Mouse (Mus musculus): ENCODE results near the gene Spag6. TPM values are rescaled to one million over a fixed set of nuclear protein-coding genes. Genes with fewer than 3 reads are reported as not detected.

Spag6 gene
- total and polyA plus RNA-seq, 3 experiments: 0.10 TPM; not detected in 2

DNA sequence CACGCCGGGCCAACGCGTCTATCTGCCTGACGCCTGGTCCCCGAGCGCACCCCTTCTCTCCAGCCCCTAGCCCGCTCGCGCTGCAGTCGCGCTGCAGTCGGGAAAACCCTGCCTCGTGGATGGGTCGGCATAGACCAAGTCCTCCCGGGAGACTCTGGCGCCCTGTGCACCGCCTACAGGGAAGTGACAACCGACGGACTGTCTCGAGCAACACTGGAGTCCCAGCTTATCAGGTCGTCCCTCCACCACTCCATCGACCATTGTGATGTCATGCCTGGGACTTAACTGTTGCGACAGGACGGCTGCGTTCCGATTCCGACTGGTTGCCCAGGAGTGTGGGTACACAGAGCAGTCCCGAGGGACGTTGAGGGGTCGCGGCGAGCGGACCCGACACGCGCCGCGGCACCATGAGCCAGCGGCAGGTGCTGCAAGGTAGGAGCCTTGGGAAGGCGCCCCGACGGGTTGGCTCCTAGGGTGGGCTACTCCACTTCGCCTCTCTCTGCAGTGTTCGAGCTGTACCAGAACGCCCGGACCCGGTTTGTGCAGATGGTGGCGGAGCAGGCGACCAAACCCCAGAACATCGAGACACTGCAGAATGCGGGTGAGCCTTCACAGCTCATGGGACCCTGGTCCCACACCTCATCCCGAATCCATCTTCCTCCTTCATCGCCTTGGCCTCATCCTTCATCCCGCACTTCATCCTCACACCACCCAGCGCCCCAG, 5.0 kb downstream of the Spag6 start:
- Histone ChIP-seq H3K27ac (ENCODE audit: control insufficient read depth, low read depth, low read length) (no peak overlapping the region), H3K27me3 (ENCODE audit: control insufficient read depth in 1 of 2, insufficient read depth in 2 of 2, low read length in 2 of 2) (peaks cover 2 to 12% of the 10 kb centered on the region in 2 experiments), H3K4me3 (ENCODE audit: control insufficient read depth in 1 of 2, insufficient read depth in 1 of 2, low read depth in 2 of 2, low read length in 2 of 2) (no peak overlapping the region), H3K4me1 (ENCODE audit: control insufficient read depth in 1 of 2, insufficient read depth in 2 of 2, low read length in 2 of 2) (peaks cover 0 to 2% of the 10 kb centered on the region in 2 experiments; a peak in 1 of 4 replicates), H3K9me3 (replicated peaks; ENCODE audit: insufficient read depth, low read length) (no peaks in the 10 kb centered on the region), H3K36me3 (ENCODE audit: control insufficient read depth in 1 of 2, insufficient read depth in 2 of 2, low read length in 2 of 2) (no peaks in the 10 kb centered on the region; a peak in 1 of 4 replicates), H3K9ac (ENCODE audit: control insufficient read depth, low read depth, low read length, poor library complexity, severe bottlenecking) (no peak overlapping the region), H3K79me2 (ENCODE audit: control insufficient read depth, insufficient read depth, low read length, poor library complexity) (peaks cover 6% of the 10 kb centered on the region; the same call in 1 of the 2 replicates)
- no peak for TF ChIP-seq NRF1 (IDR thresholded peaks at IDR 0.05; ENCODE audit: insufficient read depth, low read depth, low read length, poor library complexity, severe bottlenecking)
- no peak for TF ChIP-seq UBTF (IDR thresholded peaks at IDR 0.05; ENCODE audit: borderline replicate concordance, insufficient read depth, low read depth, low read length)
- TF ChIP-seq E2F4 (IDR thresholded peaks at IDR 0.05; ENCODE audit: borderline replicate concordance, low read depth, low read length): no peak
- no peak for TF ChIP-seq EP300 (IDR thresholded peaks at IDR 0.05; ENCODE audit: low read depth in 1 of 2, low read length in 2 of 2)
- TF ChIP-seq MYB (IDR thresholded peaks at IDR 0.05; ENCODE audit: low read depth, low read length): no peak
- TF ChIP-seq ZMIZ1 (IDR thresholded peaks at IDR 0.05; ENCODE audit: low read depth, low read length): no peak
- TF ChIP-seq POLR2A (IDR thresholded peaks at IDR 0.05; ENCODE audit: control insufficient read depth in 1 of 2, insufficient read depth in 1 of 2, low read depth in 1 of 2, low read length in 2 of 2, poor library complexity in 1 of 2): no peak
- no peak for TF ChIP-seq GATA1 (IDR thresholded peaks at IDR 0.05; ENCODE audit: low read depth, low read length)
- DNase-seq (ENCODE audit: low read depth, low spot score): no peak

DNA sequence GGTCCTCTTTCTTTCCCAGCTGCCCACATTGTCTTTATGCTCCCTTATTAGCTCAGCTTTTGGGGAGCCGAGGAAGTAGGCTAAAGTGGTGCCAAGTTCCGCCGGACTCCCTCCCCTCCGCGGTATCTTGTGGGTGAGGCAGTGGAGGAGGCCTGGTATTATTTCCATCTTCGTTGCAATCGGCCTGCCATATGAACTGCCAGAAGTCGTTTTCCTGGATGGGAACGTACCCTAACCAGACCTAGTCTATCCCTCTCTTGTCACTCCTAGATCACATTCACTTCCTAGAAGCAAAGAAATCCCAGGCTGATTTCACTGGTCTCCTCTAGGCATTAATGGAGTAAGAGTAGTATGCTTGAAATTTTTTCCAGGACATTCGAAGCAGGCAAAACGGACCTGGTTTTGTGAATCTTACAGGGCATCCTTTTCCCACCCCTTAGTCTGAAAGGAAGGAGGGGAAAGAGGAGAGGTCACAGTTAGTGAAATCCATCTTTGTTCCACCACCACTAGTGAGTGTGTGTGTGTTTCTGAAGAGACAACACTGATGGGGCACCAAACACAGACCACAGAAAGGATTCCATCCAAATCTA, 5.7 kb downstream of the Spag6 start:
- peaks cover 0 to 2% of the 10 kb centered on the region in 2 experiments; a peak in 1 of 4 replicates for H3K4me1 ChIP-seq (ENCODE audit: control insufficient read depth in 1 of 2, insufficient read depth in 2 of 2, low read length in 2 of 2)
- TF ChIP-seq BHLHE40 (IDR thresholded peaks at IDR 0.05; ENCODE audit: borderline replicate concordance, low read depth, low read length): no peak
- no peak for TF ChIP-seq RCOR1 (IDR thresholded peaks at IDR 0.05; ENCODE audit: low read depth, low read length)
- TF ChIP-seq USF2 (IDR thresholded peaks at IDR 0.05; ENCODE audit: borderline replicate concordance in 1 of 2, insufficient read depth in 1 of 2, low read depth in 1 of 2, low read length in 2 of 2): no peak
- TF ChIP-seq ZNF384 (IDR thresholded peaks at IDR 0.05; ENCODE audit: low read depth, low read length): no peak
- H3K27ac ChIP-seq (ENCODE audit: control insufficient read depth, low read depth, low read length): no peak overlapping the region
- no peaks in the 10 kb centered on the region; the same call in 1 of the 2 replicates for H3K79me2 ChIP-seq (ENCODE audit: control insufficient read depth, insufficient read depth, low read length, poor library complexity)
- no peaks in the 10 kb centered on the region; a peak in 1 of 4 replicates for H3K36me3 ChIP-seq (ENCODE audit: control insufficient read depth in 1 of 2, insufficient read depth in 2 of 2, low read length in 2 of 2)
- peaks cover 2 to 12% of the 10 kb centered on the region in 2 experiments for H3K27me3 ChIP-seq (ENCODE audit: control insufficient read depth in 1 of 2, insufficient read depth in 2 of 2, low read length in 2 of 2)
- H3K4me3 ChIP-seq (ENCODE audit: control insufficient read depth in 1 of 2, insufficient read depth in 1 of 2, low read depth in 2 of 2, low read length in 2 of 2): no peak overlapping the region
- no peaks in the 10 kb centered on the region for H3K9me3 ChIP-seq (replicated peaks; ENCODE audit: insufficient read depth, low read length)
- DNase-seq (ENCODE audit: low read depth, low spot score): no peak
- H3K9ac ChIP-seq (ENCODE audit: control insufficient read depth, low read depth, low read length, poor library complexity, severe bottlenecking): no peak overlapping the region

Measured in MEL (cell line).